Mouse (Mus musculus): ENCODE results near the gene Glce.

DNA sequence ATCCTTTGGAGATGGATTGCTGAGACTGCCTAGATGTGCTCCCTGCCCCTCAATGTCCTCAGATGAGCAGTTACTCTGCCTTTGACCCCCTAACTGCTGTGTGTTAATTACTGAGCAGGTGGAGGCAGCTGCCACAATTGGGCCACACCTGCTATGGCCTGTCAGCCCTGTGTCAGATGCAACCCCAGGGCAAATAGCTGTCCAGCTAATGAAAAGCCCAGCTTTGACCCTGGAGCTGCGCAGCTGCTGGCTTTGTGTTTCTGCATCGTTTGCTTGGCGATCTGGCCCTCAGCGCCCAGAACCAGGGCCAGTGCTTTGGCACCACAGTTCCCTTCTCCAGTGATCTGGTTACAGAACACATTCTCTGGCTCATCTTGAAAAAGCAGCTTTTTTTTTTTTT is 43.7 kb upstream of the Glce start:
- TF ChIP-seq GATA1 (IDR thresholded peaks at IDR 0.05; ENCODE audit: low read length) (no peak), TAL1 (IDR thresholded peaks at IDR 0.05; ENCODE audit: low read length) (no peak)

Data from erythroblast, embryonic 14.5 days (primary cell).